Mouse (Mus musculus): Measurements from ENCODE around the gene Rb1. TPM values are rescaled to one million over a fixed set of nuclear protein-coding genes. Genes with fewer than 3 reads are reported as not detected.

The Rb1 gene
- total and polyA plus RNA-seq, 3 experiments = 6.3 to 13.2 TPM; not detected in 1

DNA sequence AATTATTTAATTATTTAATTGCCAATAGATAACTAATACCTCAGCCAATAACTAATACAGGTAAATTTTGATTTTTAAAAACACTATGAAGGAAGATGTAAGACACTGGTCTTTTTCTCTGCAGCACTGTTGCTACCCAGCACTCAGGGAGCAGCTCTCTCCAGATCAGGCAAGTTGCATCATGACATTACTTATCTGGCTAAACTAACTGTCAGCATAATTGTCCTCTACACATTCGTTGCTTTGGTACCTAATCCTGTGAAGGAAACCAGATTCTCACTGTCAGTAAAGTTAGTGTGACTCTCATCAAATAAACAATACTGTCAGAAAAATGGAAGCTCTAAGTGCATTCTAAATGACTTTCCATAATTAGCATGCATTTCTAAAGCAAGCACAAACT lies 98.8 kb downstream of the Rb1 start:
- Histone ChIP-seq H3K36me3 (ENCODE audit: control insufficient read depth in 1 of 2, insufficient read depth in 2 of 2, low read length in 2 of 2) (no peaks in the 10 kb centered on the region; a peak in 1 of 4 replicates), H3K4me1 (ENCODE audit: control insufficient read depth in 1 of 2, insufficient read depth in 2 of 2, low read length in 2 of 2) (peaks cover 0 to 2% of the 10 kb centered on the region in 2 experiments; a peak in 1 of 4 replicates)
- TF ChIP-seq E2F4 (IDR thresholded peaks at IDR 0.05; ENCODE audit: borderline replicate concordance, low read depth, low read length) = no peak
- TF ChIP-seq SIN3A (IDR thresholded peaks at IDR 0.05; ENCODE audit: low read length) = no peak

DNA sequence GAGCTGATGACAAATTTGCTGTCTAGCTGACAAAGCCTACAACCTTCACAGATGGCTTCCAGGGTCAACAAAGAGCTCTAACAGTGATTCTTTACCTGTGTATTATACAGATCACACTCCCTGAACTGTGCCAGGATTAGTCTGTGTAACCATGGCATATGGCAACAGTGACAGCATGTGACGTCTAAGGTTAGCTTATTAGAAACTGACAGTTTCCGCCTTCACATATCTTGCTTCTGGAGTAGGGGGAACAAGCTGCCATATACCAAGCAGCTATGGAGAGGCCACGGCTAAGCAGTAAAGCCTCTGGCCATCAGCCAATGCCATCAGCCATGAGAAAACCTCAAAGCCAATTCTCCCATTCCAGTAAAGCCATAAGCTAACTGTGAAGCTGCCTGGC lies 99.3 kb downstream of the Rb1 start:
- H3K27me3 ChIP-seq (ENCODE audit: control insufficient read depth in 1 of 2, insufficient read depth in 2 of 2, low read length in 2 of 2) = no peaks in the 10 kb centered on the region
- no peak overlapping the region for H3K27ac ChIP-seq (ENCODE audit: control insufficient read depth, low read depth, low read length)
- no peaks in the 10 kb centered on the region for H3K9me3 ChIP-seq (replicated peaks; ENCODE audit: insufficient read depth, low read length)
- H3K9ac ChIP-seq (ENCODE audit: control insufficient read depth, low read depth, low read length, poor library complexity, severe bottlenecking) = no peak overlapping the region
- H3K79me2 ChIP-seq (ENCODE audit: control insufficient read depth, insufficient read depth, low read length, poor library complexity) = no peaks in the 10 kb centered on the region
- peaks cover 0 to 2% of the 10 kb centered on the region in 2 experiments; a peak in 1 of 4 replicates for H3K4me1 ChIP-seq (ENCODE audit: control insufficient read depth in 1 of 2, insufficient read depth in 2 of 2, low read length in 2 of 2)
- H3K4me3 ChIP-seq (ENCODE audit: control insufficient read depth in 1 of 2, insufficient read depth in 1 of 2, low read depth in 2 of 2, low read length in 2 of 2) = no peak overlapping the region
- no peaks in the 10 kb centered on the region; a peak in 1 of 4 replicates for H3K36me3 ChIP-seq (ENCODE audit: control insufficient read depth in 1 of 2, insufficient read depth in 2 of 2, low read length in 2 of 2)
- no peak for DNase-seq (ENCODE audit: low read depth, low spot score)
- TF ChIP-seq MAFK (IDR thresholded peaks at IDR 0.05; ENCODE audit: borderline replicate concordance, low read depth, low read length) (no peak), BHLHE40 (IDR thresholded peaks at IDR 0.05; ENCODE audit: borderline replicate concordance, low read depth, low read length) (no peak), HCFC1 (IDR thresholded peaks at IDR 0.05; ENCODE audit: low read depth, low read length) (no peak), SIN3A (IDR thresholded peaks at IDR 0.05; ENCODE audit: low read length) (no peak), TAL1 (IDR thresholded peaks at IDR 0.05; ENCODE audit: low read length) (no peak), UBTF (IDR thresholded peaks at IDR 0.05; ENCODE audit: borderline replicate concordance, insufficient read depth, low read depth, low read length) (no peak), TCF12 (IDR thresholded peaks at IDR 0.05; ENCODE audit: low read depth, low read length) (no peak), MAZ (IDR thresholded peaks at IDR 0.05; ENCODE audit: low read depth, low read length) (no peak), TBP (IDR thresholded peaks at IDR 0.05; ENCODE audit: low read depth, low read length) (no peak), NRF1 (IDR thresholded peaks at IDR 0.05; ENCODE audit: insufficient read depth, low read depth, low read length, poor library complexity, severe bottlenecking) (no peak), NELFE (IDR thresholded peaks at IDR 0.05; ENCODE audit: low read depth, low read length) (no peak), GATA1 (IDR thresholded peaks at IDR 0.05; ENCODE audit: low read depth, low read length) (no peak), CHD2 (IDR thresholded peaks at IDR 0.05; ENCODE audit: low read length) (no peak), GABPA (IDR thresholded peaks at IDR 0.05; ENCODE audit: low read depth, low read length) (no peak), MYC (IDR thresholded peaks at IDR 0.05; ENCODE audit: low read depth, low read length) (no peak), SMC3 (IDR thresholded peaks at IDR 0.05; ENCODE audit: low read depth, low read length) (no peak), USF1 (IDR thresholded peaks at IDR 0.05; ENCODE audit: low read depth, low read length) (no peak), CTCF (IDR thresholded peaks at IDR 0.05 in 2 of 3, conservative IDR thresholded peaks at IDR 0.05 in 1 of 3; ENCODE audit: control insufficient read depth in 1 of 3, insufficient read depth in 1 of 3, low read depth in 2 of 3, low read length in 3 of 3, poor library complexity in 1 of 3, severe bottlenecking in 1 of 3) (no peak)

More for the DNA sequence above, 98.8 kb downstream of the Rb1 start:
- H3K9ac ChIP-seq (ENCODE audit: control insufficient read depth, low read depth, low read length, poor library complexity, severe bottlenecking) = no peak overlapping the region
- no peak for DNase-seq (ENCODE audit: low read depth, low spot score)
- no peak overlapping the region for H3K27ac ChIP-seq (ENCODE audit: control insufficient read depth, low read depth, low read length)
- no peaks in the 10 kb centered on the region for H3K9me3 ChIP-seq (replicated peaks; ENCODE audit: insufficient read depth, low read length)
- H3K79me2 ChIP-seq (ENCODE audit: control insufficient read depth, insufficient read depth, low read length, poor library complexity) = no peaks in the 10 kb centered on the region
- H3K4me3 ChIP-seq (ENCODE audit: control insufficient read depth in 1 of 2, insufficient read depth in 1 of 2, low read depth in 2 of 2, low read length in 2 of 2) = no peak overlapping the region
- H3K27me3 ChIP-seq (ENCODE audit: control insufficient read depth in 1 of 2, insufficient read depth in 2 of 2, low read length in 2 of 2) = no peaks in the 10 kb centered on the region

Measured in MEL (cell line).